Mouse (Mus musculus) forebrain, postnatal 0 days (tissue): Measurements from ENCODE around the gene Tnk2. TPM values are rescaled to one million over a fixed set of nuclear protein-coding genes. Genes with fewer than 3 reads are reported as not detected.

Source experiments
- ATAC-seq: fragments of 200-750 bp; cut with Nextera tagmentation; 2 replicates; pipeline ENCODE4 v1.8.0; 2017; ENCODE audit warnings: mild to moderate bottlenecking, moderate library complexity
- DNase-seq: peaks from one replicate; pipeline ENCODE4 v3.0.0-alpha.2; 2015
- H3K27ac ChIP-seq: fragments of 300-500 bp; sonication (generic); 2 replicates; pipeline ENCODE4 v1.5.1; 2014; ENCODE audit warnings: low read depth, mild to moderate bottlenecking, antibody characterized with exemption, low read length, moderate library complexity, mixed read lengths
- H3K27me3 ChIP-seq: fragments of 300-500 bp; sonication (generic); 2 replicates; pipeline ENCODE4 v1.6.1; 2014; ENCODE audit warnings: mild to moderate bottlenecking, low read length, mixed read lengths; ENCODE audit not compliant: insufficient read depth
- H3K36me3 ChIP-seq: fragments of 300-500 bp; sonication (generic); 2 replicates; pipeline ENCODE4 v1.6.1; 2014; ENCODE audit warnings: mild to moderate bottlenecking, moderate library complexity; ENCODE audit not compliant: insufficient read depth
- H3K4me1 ChIP-seq: fragments of 300-500 bp; sonication (generic); 2 replicates; pipeline ENCODE4 v1.6.1; 2014; ENCODE audit warnings: antibody characterized with exemption; ENCODE audit not compliant: insufficient read depth
- H3K4me2 ChIP-seq: fragments of 300-500 bp; sonication (generic); 2 replicates; pipeline ENCODE4 v1.6.1; 2014; ENCODE audit warnings: low read depth, mild to moderate bottlenecking, moderate library complexity
- H3K4me3 ChIP-seq: fragments of 300-500 bp; sonication (generic); 2 replicates; pipeline ENCODE4 v1.5.1; 2014; ENCODE audit warnings: low read depth, low read length, mixed read lengths
- H3K9ac ChIP-seq: fragments of 300-500 bp; sonication (generic); 2 replicates; pipeline ENCODE4 v1.6.1; 2014; ENCODE audit warnings: mild to moderate bottlenecking
- H3K9me3 ChIP-seq: fragments of 300-500 bp; sonication (generic); 2 replicates; pipeline ENCODE4 v1.6.1; 2016; ENCODE audit warnings: low read length
- CTCF ChIP-seq: sonication (generic); IDR thresholded peaks from 2 replicates; pipeline ENCODE4 v1.5.1; 2016; ENCODE audit warnings: antibody characterized with exemption, control low read depth, low read depth
- WGBS: fragments of 180-500 bp; shearing (Covaris S2); extraction: QIAGEN DNeasy Blood & Tissue Kit; methylation state at CpG from one replicate; pipeline ENCODE4 v1.1.7; 2014; 5-methylcytosine and 5-hydroxymethylcytosine counted together
- polyA plus RNA-seq: library from polyadenylated mRNA; unstranded; fragments of >200 nt; fragmentation: Nextera tagmentation; extraction: Ambion mirVana; gene quantifications from 2 replicates; pipeline ENCODE4 v1.2.1, GENCODE M21; 2015
- total RNA-seq: library from RNA; depleted of rRNA; stranded (reverse); fragments of >200 nt; gene quantifications from 2 replicates; pipeline ENCODE4 v1.2.3, GENCODE M21; 2014

Tnk2 gene
- total and polyA plus RNA-seq, 2 experiments from 2014 or later = 13.2 to 48.4 TPM

- H3K4me3 ChIP-seq = no peak overlapping the region
- H3K9ac ChIP-seq = no peak overlapping the region
- no peaks in the 10 kb centered on the region for H3K27me3 ChIP-seq
- no peak for ATAC-seq
- H3K4me2 ChIP-seq = no peak overlapping the region
- peaks cover 6% of the 10 kb centered on the region for H3K36me3 ChIP-seq
- 77% methylated on average over 2 of the region's 2 CpGs for WGBS
- no peaks in the 10 kb centered on the region for H3K9me3 ChIP-seq
- DNase-seq = no peak
- TF ChIP-seq CTCF = no peak
- peaks cover 30% of the 10 kb centered on the region for H3K4me1 ChIP-seq
- H3K27ac ChIP-seq = no peak overlapping the region
Measured at GRCm38 (mm10) chr16:32664211-32664610, 20.5 kb downstream of the Tnk2 start.

GRCm38 (mm10) chr16:32665851-32666665 lies 22.4 kb downstream of the Tnk2 start:
- no peak overlapping the region for H3K4me3 ChIP-seq
- WGBS = 53% methylated on average over 11 of the region's 11 CpGs
- ATAC-seq (no peak), DNase-seq (no peak)
- H3K27me3 ChIP-seq = no peaks in the 10 kb centered on the region
- H3K9me3 ChIP-seq = no peaks in the 10 kb centered on the region
- TF ChIP-seq CTCF = no peak
- peaks cover 15% of the 10 kb centered on the region for H3K4me1 ChIP-seq
- H3K36me3 ChIP-seq = peaks cover 20% of the 10 kb centered on the region
- H3K27ac ChIP-seq = peak overlapping the region; percentile 29; the same call in 1 of the 2 replicates
- H3K4me2 ChIP-seq = no peak overlapping the region
- no peak overlapping the region for H3K9ac ChIP-seq

GRCm38 (mm10) chr16:32666671-32667551 lies 23.2 kb downstream of the Tnk2 start:
- Histone ChIP-seq H3K36me3 (peaks cover 29% of the 10 kb centered on the region), H3K9me3 (no peaks in the 10 kb centered on the region), H3K27me3 (no peaks in the 10 kb centered on the region), H3K9ac (no peak overlapping the region), H3K27ac (no peak overlapping the region), H3K4me2 (no peak overlapping the region), H3K4me1 (0 out of 2 replicates have a peak, but pooled peaks cover 8% of the 10 kb centered on the region), H3K4me3 (no peak overlapping the region)
- no peak for TF ChIP-seq CTCF
- no peak for DNase-seq
- WGBS = 64% methylated on average over 9 of the region's 9 CpGs
- ATAC-seq = no peak

GRCm38 (mm10) chr16:32667552-32667872 lies 23.8 kb downstream of the Tnk2 start:
- Histone ChIP-seq H3K4me1 (0 out of 2 replicates have a peak, but pooled peaks cover 6% of the 10 kb centered on the region), H3K9ac (no peak overlapping the region), H3K4me2 (no peak overlapping the region), H3K27ac (no peak overlapping the region), H3K36me3 (peaks cover 35% of the 10 kb centered on the region), H3K4me3 (no peak overlapping the region), H3K9me3 (no peaks in the 10 kb centered on the region), H3K27me3 (no peaks in the 10 kb centered on the region)
- TF ChIP-seq CTCF = no peak
- DNase-seq (no peak), ATAC-seq (no peak)
- WGBS = 84% methylated on average over 3 of the region's 3 CpGs

GRCm38 (mm10) chr16:32668030-32668429 lies 24.4 kb downstream of the Tnk2 start:
- Histone ChIP-seq H3K4me2 (no peak overlapping the region), H3K9ac (no peak overlapping the region), H3K27me3 (no peaks in the 10 kb centered on the region), H3K27ac (no peak overlapping the region), H3K4me1 (0 out of 2 replicates have a peak, but pooled peaks cover 5% of the 10 kb centered on the region), H3K4me3 (no peak overlapping the region), H3K36me3 (peaks cover 40% of the 10 kb centered on the region), H3K9me3 (no peaks in the 10 kb centered on the region)
- DNase-seq (no peak), ATAC-seq (no peak)
- WGBS = 69% methylated on average over 10 of the region's 10 CpGs
- no peak for TF ChIP-seq CTCF

- Histone ChIP-seq H3K27ac (no peak overlapping the region), H3K36me3 (peaks cover 44% of the 10 kb centered on the region), H3K9me3 (no peaks in the 10 kb centered on the region), H3K4me2 (no peak overlapping the region), H3K9ac (no peak overlapping the region), H3K4me1 (0 out of 2 replicates have a peak, but pooled peaks cover under 1% of the 10 kb centered on the region), H3K4me3 (no peak overlapping the region), H3K27me3 (no peaks in the 10 kb centered on the region)
- WGBS = 61% methylated on average over 4 of the region's 4 CpGs
- DNase-seq = no peak
- TF ChIP-seq CTCF = no peak; the same call in 1 of the 2 replicates
- ATAC-seq = no peak
Measured at GRCm38 (mm10) chr16:32668472-32668871, 24.8 kb downstream of the Tnk2 start.

GRCm38 (mm10) chr16:32669243-32669642 lies 25.6 kb downstream of the Tnk2 start:
- no peak for TF ChIP-seq CTCF
- WGBS = 92% methylated on average over 10 of the region's 10 CpGs
- no peaks in the 10 kb centered on the region for H3K9me3 ChIP-seq
- H3K27me3 ChIP-seq = no peaks in the 10 kb centered on the region
- peaks cover 51% of the 10 kb centered on the region for H3K36me3 ChIP-seq
- ATAC-seq (no peak), DNase-seq (no peak)
- H3K9ac ChIP-seq = no peak overlapping the region
- H3K4me1 ChIP-seq = no peaks in the 10 kb centered on the region
- H3K27ac ChIP-seq = no peak overlapping the region
- H3K4me2 ChIP-seq = no peak overlapping the region
- H3K4me3 ChIP-seq = no peak overlapping the region
